Mouse (Mus musculus) brain, embryonic 14.5 days (tissue): ENCODE measurements around the gene Hnrnpa3. TPM values are rescaled to one million over a fixed set of nuclear protein-coding genes. Genes with fewer than 3 reads are reported as not detected.
"Not testable (repeated sequence)": the region's sequence is repeated elsewhere in the genome, so short reads cannot be mapped to it uniquely, and the experiment has no call there.

ENCODE experiments used
- DNase-seq: peaks from one replicate; pipeline ENCODE4 v3.0.0-alpha.2; 2011; ENCODE audit warnings: low read depth
- CTCF ChIP-seq: fragments of 200-500 bp; IDR thresholded peaks from 2 replicates; pipeline ENCODE4 v1.5.1; 2012; ENCODE audit warnings: inconsistent platforms, mild to moderate bottlenecking, moderate library complexity, borderline replicate concordance; ENCODE audit not compliant: insufficient read depth, insufficient read length; ENCODE audit errors: extremely low read depth
- POLR2A ChIP-seq: fragments of 200-500 bp; IDR thresholded peaks from 2 replicates; pipeline ENCODE4 v1.6.1; 2012; ENCODE audit warnings: mild to moderate bottlenecking, inconsistent platforms, borderline replicate concordance; ENCODE audit not compliant: poor library complexity, insufficient read depth, insufficient read length, severe bottlenecking; ENCODE audit errors: extremely low read depth
- polyA plus RNA-seq: library from polyadenylated mRNA; depleted of rRNA; stranded (reverse); fragments of >200 nt; gene quantifications from 2 replicates; pipeline ENCODE4 v1.2.3, GENCODE M21; 2012; rRNA removed

Hnrnpa3 gene
- 311 and 481 TPM in 2 replicates for polyA plus RNA-seq

GRCm38 (mm10) chr2:75658727-75659628 lies at the start of gene Hnrnpa3:
Hnrnpa3 (plus strand) TSS chr2:75659261.
- DNase-seq: peak; percentile 100
- TF ChIP-seq POLR2A (peak; percentile 64; the same call in 1 of the 2 replicates), CTCF (no peak)

- TF ChIP-seq CTCF: no peak
- TF ChIP-seq POLR2A: no peak
Observed at GRCm38 (mm10) chr2:75609971-75610370, 49.1 kb upstream of the Hnrnpa3 start.

GRCm38 (mm10) chr2:75610602-75611001 lies 48.5 kb upstream of the Hnrnpa3 start:
- peak; percentile 13; the same call in 1 of the 2 replicates for TF ChIP-seq CTCF

More at GRCm38 (mm10) chr2:75609971-75610370, 49.1 kb upstream of the Hnrnpa3 start:
- no peak for DNase-seq

GRCm38 (mm10) chr2:75611041-75611805 lies 47.8 kb upstream of the Hnrnpa3 start:
- no peak for TF ChIP-seq CTCF
- TF ChIP-seq POLR2A: no peak
- DNase-seq: no peak

More at GRCm38 (mm10) chr2:75610602-75611001, 48.5 kb upstream of the Hnrnpa3 start:
- not testable (repeated sequence) for DNase-seq

GRCm38 (mm10) chr2:75612006-75612405 lies 47.1 kb upstream of the Hnrnpa3 start:
- no peak for DNase-seq

GRCm38 (mm10) chr2:75612981-75613567 lies 46.0 kb upstream of the Hnrnpa3 start:
- peak; percentile 41 for DNase-seq
- no peak for TF ChIP-seq CTCF
- TF ChIP-seq POLR2A: no peak

More at GRCm38 (mm10) chr2:75612006-75612405, 47.1 kb upstream of the Hnrnpa3 start:
- no peak for TF ChIP-seq CTCF
- TF ChIP-seq POLR2A: no peak

GRCm38 (mm10) chr2:75614577-75614976 lies 44.5 kb upstream of the Hnrnpa3 start:
- no peak for DNase-seq
- TF ChIP-seq POLR2A (no peak), CTCF (no peak)

GRCm38 (mm10) chr2:75616911-75617310 lies 42.1 kb upstream of the Hnrnpa3 start:
- no peak for DNase-seq
- no peak for TF ChIP-seq CTCF
- TF ChIP-seq POLR2A: no peak

- DNase-seq: no peak
- TF ChIP-seq POLR2A (no peak), CTCF (no peak)
Observed at GRCm38 (mm10) chr2:75618712-75619111, 40.3 kb upstream of the Hnrnpa3 start.

GRCm38 (mm10) chr2:75621873-75622654 lies 37.0 kb upstream of the Hnrnpa3 start:
- DNase-seq: no peak
- no peak for TF ChIP-seq POLR2A
- TF ChIP-seq CTCF: no peak
